Comparison of ENCODE assay signal across 9 mouse cellular contexts in the genomic region with DNA sequence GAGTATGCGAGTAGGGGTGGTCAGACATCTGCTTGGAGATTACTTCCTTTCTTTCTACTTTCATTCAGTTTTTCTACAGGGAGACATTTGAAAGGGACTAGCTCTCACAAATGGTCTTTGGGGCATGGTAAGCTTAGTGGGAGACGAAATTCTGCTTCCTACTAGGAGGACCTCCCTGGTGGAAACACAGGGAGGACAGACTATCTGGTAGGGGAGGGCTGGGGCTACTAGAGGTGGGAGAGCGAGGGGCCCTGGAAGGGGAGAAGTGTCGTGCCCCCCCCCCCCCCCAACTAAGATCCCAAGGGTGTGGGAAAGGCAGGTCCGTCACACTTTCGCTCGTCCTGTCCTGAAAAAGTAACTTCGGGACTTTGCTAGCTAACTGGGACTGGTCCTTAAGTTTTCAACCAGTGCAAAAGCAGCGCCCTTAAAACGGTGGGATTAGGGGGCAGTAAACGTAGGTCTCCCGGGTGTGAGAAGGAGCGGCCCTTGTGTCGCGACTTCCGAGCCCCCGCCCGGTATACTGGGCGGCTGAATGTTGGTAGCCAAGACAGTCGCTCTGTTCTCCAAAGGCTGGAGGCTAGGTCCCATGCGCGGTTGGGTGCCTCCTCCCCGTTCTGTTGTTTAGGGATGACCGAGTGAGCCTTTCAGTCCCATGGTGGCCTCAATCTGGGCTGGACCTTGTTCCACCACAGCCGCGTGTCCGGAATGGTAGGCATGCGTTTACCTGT.
DNase-seq lines count a peak whose midpoint lies in the region; ATAC-seq lines count a peak whose summit lies in the region.
"Had no signal": no experiment of that assay in that cellular context is flagged by ENCODE, and none has a peak within 500 bp of the region (broad histone marks: within the 10 kb centered on the region; RNA-seq: fewer than 3 reads in every experiment).

No protein-coding gene starts in this region.

- H3K4me1 ChIP-seq in lung, embryonic 16.5 days (replicated peaks; ENCODE audit: control insufficient read depth, insufficient read depth, low read length) = no peaks in the 10 kb centered on the region
- peaks cover 7% of the 10 kb centered on the region; the same call in 1 of the 2 replicates for H3K4me1 ChIP-seq in forebrain, embryonic 15.5 days
- no peaks in the 10 kb centered on the region for H3K4me1 ChIP-seq in liver, embryonic 12.5 days
- H3K4me1 ChIP-seq in stomach, embryonic 15.5 days = no peaks in the 10 kb centered on the region

- ATAC-seq in lung, embryonic 16.5 days (ENCODE audit: low read depth) = no peak
- peak; percentile 51 for ATAC-seq in forebrain, embryonic 15.5 days (replicated peaks)
- ATAC-seq in liver, embryonic 12.5 days = no peak
- no peak for ATAC-seq in stomach, embryonic 15.5 days (ENCODE audit: insufficient read depth, low FRiP score, low read depth)
- ATAC-seq in inflammation-experienced regulatory T-cells, adult 6 months = no peak
- ATAC-seq: Patski had no signal

- no peaks in the 10 kb centered on the region for H3K36me3 ChIP-seq in lung, embryonic 16.5 days (ENCODE audit: control insufficient read depth, insufficient read depth, low read length)
- H3K36me3 ChIP-seq in forebrain, embryonic 15.5 days = no peaks in the 10 kb centered on the region
- H3K36me3 ChIP-seq in liver, embryonic 12.5 days = no peaks in the 10 kb centered on the region
- H3K36me3 ChIP-seq in stomach, embryonic 15.5 days = no peaks in the 10 kb centered on the region

- peak overlapping the region; percentile 41 for H3K4me3 ChIP-seq in lung, embryonic 16.5 days (ENCODE audit: low read length)
- peak overlapping the region; percentile 41 for H3K4me3 ChIP-seq in forebrain, embryonic 15.5 days
- H3K4me3 ChIP-seq in liver, embryonic 12.5 days = peak overlapping the region; percentile 21
- peak overlapping the region; percentile 36 for H3K4me3 ChIP-seq in stomach, embryonic 15.5 days (replicated peaks)

- H3K27ac ChIP-seq in lung, embryonic 16.5 days (ENCODE audit: low read length) = no peak overlapping the region
- no peak overlapping the region for H3K27ac ChIP-seq in forebrain, embryonic 15.5 days (replicated peaks)
- H3K27ac ChIP-seq in liver, embryonic 12.5 days = no peak overlapping the region
- H3K27ac ChIP-seq in stomach, embryonic 15.5 days = no peak overlapping the region

- no peaks in the 10 kb centered on the region for H3K27me3 ChIP-seq in lung, embryonic 16.5 days (ENCODE audit: control insufficient read depth, insufficient read depth, low read depth, low read length)
- H3K27me3 ChIP-seq in forebrain, embryonic 15.5 days = no peaks in the 10 kb centered on the region; the same call in 1 of the 2 replicates
- H3K27me3 ChIP-seq in liver, embryonic 12.5 days (replicated peaks) = peaks cover 30% of the 10 kb centered on the region
- H3K27me3 ChIP-seq in stomach, embryonic 15.5 days (replicated peaks) = no peaks in the 10 kb centered on the region

- no peak overlapping the region for H3K9ac ChIP-seq in lung, embryonic 16.5 days (ENCODE audit: low read length)
- H3K9ac ChIP-seq in forebrain, embryonic 15.5 days (replicated peaks) = no peak overlapping the region
- H3K9ac ChIP-seq in liver, embryonic 12.5 days = no peak overlapping the region
- H3K9ac ChIP-seq in stomach, embryonic 15.5 days = no peak overlapping the region

- no peak for DNase-seq in lung, postnatal 4 days
- DNase-seq in MN1 (ENCODE audit: low spot score) = no peak
- DNase-seq in right cerebral cortex, postnatal 25 days = no peak

- 19% methylated on average over 26 of the region's 28 CpGs for WGBS in lung, embryonic 16.5 days
- WGBS in forebrain, embryonic 15.5 days = 19% methylated on average over 28 of the region's 28 CpGs
- 6% methylated on average over 28 of the region's 28 CpGs for WGBS in liver, embryonic 12.5 days (ENCODE audit: insufficient replicate concordance)
- WGBS in stomach, embryonic 15.5 days = 17% methylated on average over 27 of the region's 28 CpGs

- no peaks in the 10 kb centered on the region for H3K9me3 ChIP-seq in lung, embryonic 16.5 days (ENCODE audit: control insufficient read depth, low read length)
- H3K9me3 ChIP-seq in forebrain, embryonic 15.5 days = no peaks in the 10 kb centered on the region
- no peaks in the 10 kb centered on the region for H3K9me3 ChIP-seq in liver, embryonic 12.5 days (replicated peaks)
- no peaks in the 10 kb centered on the region for H3K9me3 ChIP-seq in stomach, embryonic 15.5 days

- H3K4me2 ChIP-seq in lung, embryonic 16.5 days (ENCODE audit: low read depth, low read length) = peak overlapping the region; percentile 69
- H3K4me2 ChIP-seq in forebrain, embryonic 15.5 days (replicated peaks) = peak overlapping the region; percentile 67
- H3K4me2 ChIP-seq in liver, embryonic 12.5 days = peak overlapping the region; percentile 46
- H3K4me2 ChIP-seq in stomach, embryonic 15.5 days = peak overlapping the region; percentile 65
